Mouse (Mus musculus) thymus, adult 2 months (tissue): ENCODE measurements at regions not wholly inside any gene's neighbourhood (a gene's known extent, or its start where the extent isn't known, plus 50 kb on each side); places are given as distances from the start of the nearest gene placed in this dataset.
"Not testable (repeated sequence)": the region's sequence is repeated elsewhere in the genome, so short reads cannot be mapped to it uniquely, and the experiment has no call there.

Experiments
- CTCF ChIP-seq: fragments of 200-500 bp; IDR thresholded peaks from 2 replicates; pipeline ENCODE4 v1.5.1; 2012; ENCODE audit warnings: mild to moderate bottlenecking, control low read depth, low read length, moderate library complexity, borderline replicate concordance; ENCODE audit not compliant: control insufficient read depth, poor library complexity, insufficient read depth; ENCODE audit errors: extremely low read depth
- POLR2A ChIP-seq: fragments of 200-500 bp; IDR thresholded peaks from 2 replicates; pipeline ENCODE4 v1.6.1; 2012; ENCODE audit warnings: mild to moderate bottlenecking, low read length, control low read depth, moderate library complexity; ENCODE audit not compliant: control insufficient read depth, poor library complexity, insufficient read depth; ENCODE audit errors: extremely low read depth

- TF ChIP-seq POLR2A, CTCF: not testable (repeated sequence)
Measured at GRCm38 (mm10) chr16:3116113-3116511, 474.7 kb upstream of the Olfr161 start.
